Mouse (Mus musculus) hindbrain, embryonic 14.5 days (tissue): ENCODE results near the gene Tmsb10. TPM values are rescaled to one million over a fixed set of nuclear protein-coding genes. Genes with fewer than 3 reads are reported as not detected.
A peak's percentile ranks its signal among the peaks of the same experiment; 100 is the strongest.

Source experiments
- ATAC-seq: fragments of 200-750 bp; cut with Nextera tagmentation; 2 replicates; pipeline ENCODE4 v1.8.0; 2017; ENCODE audit warnings: moderate number of reproducible peaks, mild to moderate bottlenecking, moderate TSS enrichment, moderate library complexity; ENCODE audit not compliant: low FRiP score
- DNase-seq: peaks from one replicate; pipeline ENCODE4 v3.0.0-alpha.2; 2015; ENCODE audit warnings: low spot score
- H3K27ac ChIP-seq: fragments of 300-500 bp; sonication (generic); 2 replicates; pipeline ENCODE4 v1.5.1; 2014; ENCODE audit warnings: mild to moderate bottlenecking, moderate library complexity
- H3K27me3 ChIP-seq: fragments of 300-500 bp; sonication (generic); 2 replicates; pipeline ENCODE4 v1.6.1; 2014; ENCODE audit warnings: mild to moderate bottlenecking, low read length, mixed read lengths; ENCODE audit not compliant: control insufficient read depth, insufficient read depth
- H3K36me3 ChIP-seq: fragments of 300-500 bp; sonication (generic); replicated peaks from 2 replicates; pipeline ENCODE4 v1.6.1; 2014; ENCODE audit not compliant: control insufficient read depth, insufficient read depth
- H3K4me1 ChIP-seq: fragments of 300-500 bp; sonication (generic); replicated peaks from 2 replicates; pipeline ENCODE4 v1.6.1; 2014; ENCODE audit warnings: antibody characterized with exemption, low read length, mixed read lengths; ENCODE audit not compliant: control insufficient read depth, insufficient read depth
- H3K4me2 ChIP-seq: fragments of 300-500 bp; sonication (generic); replicated peaks from 2 replicates; pipeline ENCODE4 v1.6.1; 2014; ENCODE audit warnings: mild to moderate bottlenecking, moderate library complexity
- H3K4me3 ChIP-seq: fragments of 300-500 bp; sonication (generic); replicated peaks from 2 replicates; pipeline ENCODE4 v1.5.1; 2014; ENCODE audit warnings: mild to moderate bottlenecking, low read length
- H3K9ac ChIP-seq: fragments of 300-500 bp; sonication (generic); 2 replicates; pipeline ENCODE4 v1.6.1; 2014
- H3K9me3 ChIP-seq: fragments of 300-500 bp; sonication (generic); 2 replicates; pipeline ENCODE4 v1.6.1; 2016; ENCODE audit warnings: low read length; ENCODE audit not compliant: control insufficient read depth
- WGBS: fragments of 180-500 bp; shearing (Covaris S2); extraction: QIAGEN DNeasy Blood & Tissue Kit; methylation state at CpG from one replicate; pipeline ENCODE4 v1.1.7; 2014; 5-methylcytosine and 5-hydroxymethylcytosine counted together
- polyA plus RNA-seq: library from polyadenylated mRNA; unstranded; fragments of >200 nt; fragmentation: Nextera tagmentation; extraction: Ambion mirVana; gene quantifications from 2 replicates; pipeline ENCODE4 v1.2.1, GENCODE M21; 2014

The Tmsb10 gene
- polyA plus RNA-seq = 5,328 and 5,854 TPM in 2 replicates

DNA sequence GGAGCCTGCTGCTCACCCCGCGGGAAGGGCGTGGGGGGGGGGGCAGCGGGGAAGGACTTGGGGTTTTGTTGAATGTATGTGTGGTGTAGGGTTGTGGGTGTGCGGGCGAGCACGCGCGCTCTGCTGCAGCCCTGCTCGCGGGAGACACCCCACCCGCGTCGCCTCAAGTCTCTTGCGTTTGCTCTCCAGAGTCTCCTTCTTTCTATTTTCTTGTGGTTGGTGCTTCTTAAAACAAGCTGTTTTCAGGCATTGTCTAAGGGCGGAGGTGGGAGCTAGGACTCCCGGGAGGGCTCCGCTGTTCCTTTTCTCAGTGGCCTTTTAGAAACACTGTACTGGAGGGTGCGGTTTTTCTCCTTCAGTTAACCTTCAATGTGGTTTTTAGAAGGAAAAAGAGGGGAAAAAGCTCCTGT lies at the start of gene Tmsb10:
Gene Tmsb10, minus strand, starts transcription at position 87 of the 410 bp plus-strand sequence.
- H3K9me3 ChIP-seq = no peaks in the 10 kb centered on the region
- peak within 1 kb of the TSS; percentile 100 for H3K9ac ChIP-seq
- H3K4me2 ChIP-seq = peak within 1 kb of the TSS; percentile 80
- ATAC-seq (peak; percentile 78), DNase-seq (peak; percentile 56)
- peak within 1 kb of the TSS; percentile 98 for H3K27ac ChIP-seq
- WGBS = under 1% methylated on average over 15 of the region's 19 CpGs
- H3K36me3 ChIP-seq = no peaks in the 10 kb centered on the region
- H3K4me1 ChIP-seq = peaks cover 18% of the 10 kb centered on the region
- peak within 1 kb of the TSS; percentile 91 for H3K4me3 ChIP-seq
- no peaks in the 10 kb centered on the region for H3K27me3 ChIP-seq

DNA sequence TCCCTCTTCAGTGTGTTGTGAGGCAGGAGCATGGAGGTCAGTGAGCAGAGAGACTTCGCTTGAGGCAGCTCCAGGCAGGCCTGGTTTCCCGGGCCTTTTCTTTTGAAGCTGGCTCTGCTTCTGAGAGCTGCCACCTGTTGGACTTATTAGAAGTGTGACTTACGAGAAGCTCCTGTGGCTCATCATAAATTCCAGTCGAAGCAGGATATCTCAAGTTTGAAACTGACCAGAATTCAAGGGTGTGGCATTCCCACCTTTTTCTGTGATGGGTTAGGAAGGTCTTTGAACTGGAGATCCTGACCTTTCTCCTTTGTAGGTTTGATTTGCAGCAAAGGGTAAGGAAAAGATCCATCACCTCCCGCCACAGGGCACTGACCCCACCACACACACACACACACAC lies 45.1 kb upstream of the Tmsb10 start:
- Histone ChIP-seq H3K36me3 (no peaks in the 10 kb centered on the region), H3K4me1 (no peaks in the 10 kb centered on the region), H3K27ac (no peak overlapping the region), H3K4me2 (no peak overlapping the region), H3K27me3 (no peaks in the 10 kb centered on the region), H3K9ac (no peak overlapping the region), H3K4me3 (no peak overlapping the region), H3K9me3 (no peaks in the 10 kb centered on the region)
- ATAC-seq (no peak), DNase-seq (no peak)
- WGBS = 81% methylated on average over 5 of the region's 5 CpGs

DNA sequence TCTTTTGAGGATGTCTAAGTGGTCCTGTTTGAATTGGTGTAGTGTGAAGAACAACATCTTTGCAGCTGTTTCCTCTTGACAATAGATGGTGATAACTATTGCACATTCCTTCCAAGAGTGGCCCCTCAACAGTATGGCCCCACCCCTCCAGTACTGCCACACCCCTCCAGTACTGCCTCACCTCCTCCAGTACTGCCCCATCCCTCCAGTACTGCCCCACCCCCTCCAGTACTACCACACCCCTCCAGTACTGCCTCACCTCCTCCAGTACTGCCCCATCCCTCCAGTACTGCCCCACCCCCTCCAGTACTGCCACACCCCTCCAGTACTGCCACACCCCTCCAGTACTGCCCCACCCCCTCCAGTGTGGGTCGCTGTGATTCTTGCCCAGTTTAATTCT lies 43.8 kb upstream of the Tmsb10 start:
- H3K4me1 ChIP-seq = no peaks in the 10 kb centered on the region
- no peaks in the 10 kb centered on the region for H3K9me3 ChIP-seq
- ATAC-seq (no peak), DNase-seq (no peak)
- WGBS = 43% methylated on average over 1 of the region's 1 CpGs
- H3K36me3 ChIP-seq = no peaks in the 10 kb centered on the region
- H3K4me3 ChIP-seq = no peak overlapping the region
- no peaks in the 10 kb centered on the region for H3K27me3 ChIP-seq
- no peak overlapping the region for H3K4me2 ChIP-seq
- H3K27ac ChIP-seq = no peak overlapping the region
- H3K9ac ChIP-seq = no peak overlapping the region

DNA sequence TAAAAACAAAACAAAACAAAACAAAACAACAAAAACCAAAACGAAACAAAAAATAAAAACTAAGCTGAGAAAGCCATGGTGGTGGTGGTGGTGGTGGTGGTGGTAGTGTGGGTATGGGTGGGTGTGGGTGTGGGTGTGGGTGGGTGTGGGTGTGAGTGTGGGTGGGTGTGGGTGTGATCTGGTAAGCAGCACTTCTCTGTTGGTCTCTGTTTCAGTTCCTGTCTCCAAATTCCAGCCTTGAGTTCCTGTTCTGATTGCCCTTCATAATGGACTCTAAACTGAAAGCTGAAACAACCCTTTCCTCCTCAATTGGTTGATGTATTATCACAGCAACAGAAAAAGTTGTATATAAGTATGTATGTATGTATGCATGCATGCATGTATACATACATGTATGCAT lies 40.3 kb upstream of the Tmsb10 start:
- Histone ChIP-seq H3K4me3 (no peak overlapping the region), H3K27me3 (no peaks in the 10 kb centered on the region), H3K4me2 (no peak overlapping the region), H3K4me1 (no peaks in the 10 kb centered on the region), H3K9ac (no peak overlapping the region), H3K27ac (no peak overlapping the region), H3K9me3 (no peaks in the 10 kb centered on the region), H3K36me3 (no peaks in the 10 kb centered on the region)
- 94% methylated on average over 1 of the region's 1 CpGs for WGBS
- no peak for ATAC-seq
- DNase-seq = no peak

DNA sequence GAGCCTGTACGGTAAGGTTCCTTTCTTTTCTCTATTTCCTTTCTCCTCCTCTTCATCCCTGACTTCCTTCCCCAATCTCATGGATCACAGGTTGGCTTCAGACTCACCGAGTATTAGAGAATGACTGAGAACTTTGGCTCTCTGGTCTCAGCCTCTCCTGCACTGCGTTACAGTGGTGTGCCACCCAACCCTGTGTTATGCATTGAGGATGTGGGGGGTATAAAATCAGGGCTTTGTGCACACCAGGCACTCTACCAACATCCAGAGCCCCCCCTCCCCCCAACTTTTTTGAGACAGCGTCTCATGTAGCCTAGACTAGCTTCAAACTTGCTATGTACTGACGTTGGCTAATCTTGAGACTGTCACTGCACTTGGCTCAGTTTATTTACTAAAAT lies 35.1 kb upstream of the Tmsb10 start:
- Histone ChIP-seq H3K4me1 (no peaks in the 10 kb centered on the region), H3K27ac (no peak overlapping the region), H3K9ac (no peak overlapping the region), H3K27me3 (no peaks in the 10 kb centered on the region), H3K9me3 (no peaks in the 10 kb centered on the region), H3K36me3 (no peaks in the 10 kb centered on the region), H3K4me2 (no peak overlapping the region), H3K4me3 (no peak overlapping the region)
- WGBS = 95% methylated on average over 5 of the region's 5 CpGs
- DNase-seq (no peak), ATAC-seq (no peak)

DNA sequence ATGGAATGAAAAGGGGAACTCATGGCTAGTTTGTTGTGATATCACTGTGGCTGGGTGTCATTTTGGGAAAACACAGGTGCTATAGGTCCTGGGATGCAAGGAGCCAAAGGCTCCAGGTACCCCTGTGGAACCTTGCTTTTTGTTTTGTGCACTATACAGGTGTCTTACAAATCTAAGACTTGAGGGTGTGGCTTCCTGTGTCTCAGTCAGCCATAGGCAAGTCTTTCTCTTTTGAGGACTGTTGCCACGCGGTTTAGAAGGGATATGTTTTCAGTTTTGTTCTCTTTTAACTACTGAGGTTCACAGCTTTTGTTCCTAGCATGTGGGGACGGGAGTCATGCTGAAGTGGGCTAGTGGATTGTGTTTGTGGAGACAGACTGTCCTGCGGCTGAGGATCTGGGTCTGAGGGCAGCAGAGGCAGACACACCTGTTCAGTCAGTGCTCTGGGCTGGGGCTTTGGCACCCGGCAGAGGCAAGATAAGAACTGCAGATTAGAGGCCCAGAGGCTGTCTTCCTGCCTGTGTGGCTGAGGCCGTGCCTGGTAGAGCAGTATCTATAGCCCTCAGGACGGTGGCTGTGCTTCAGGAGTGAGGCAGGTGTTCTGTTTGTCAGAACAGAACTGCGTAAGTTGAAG lies 34.6 kb upstream of the Tmsb10 start:
- WGBS = 84% methylated on average over 8 of the region's 8 CpGs
- no peak overlapping the region for H3K27ac ChIP-seq
- H3K36me3 ChIP-seq = no peaks in the 10 kb centered on the region
- ATAC-seq (no peak), DNase-seq (no peak)
- H3K9ac ChIP-seq = no peak overlapping the region
- H3K9me3 ChIP-seq = no peaks in the 10 kb centered on the region
- H3K4me1 ChIP-seq = no peaks in the 10 kb centered on the region
- no peak overlapping the region for H3K4me3 ChIP-seq
- H3K4me2 ChIP-seq = no peak overlapping the region
- no peaks in the 10 kb centered on the region for H3K27me3 ChIP-seq

DNA sequence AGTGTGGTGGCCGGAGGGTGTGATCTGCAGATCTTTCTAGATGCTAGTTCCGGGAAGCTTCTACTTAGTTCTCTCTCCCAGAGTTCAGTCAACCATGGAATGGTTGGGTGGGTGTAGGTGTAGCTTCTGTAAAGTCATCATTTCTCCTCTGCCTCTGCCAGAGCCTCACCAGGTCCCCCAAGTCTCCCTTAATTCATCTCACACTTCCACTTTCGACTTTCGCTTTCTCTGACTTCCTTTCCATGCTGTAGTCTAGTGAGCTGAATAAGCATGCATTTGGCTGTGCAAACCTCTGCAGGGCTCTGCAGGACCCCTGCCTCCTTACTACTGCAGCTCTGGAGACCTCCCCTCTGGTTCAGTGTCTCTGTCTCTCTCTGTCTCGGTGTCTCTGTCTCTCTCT lies 31.7 kb upstream of the Tmsb10 start:
- no peak for ATAC-seq
- H3K27ac ChIP-seq = no peak overlapping the region
- no peaks in the 10 kb centered on the region for H3K36me3 ChIP-seq
- WGBS = 91% methylated on average over 5 of the region's 5 CpGs
- no peak overlapping the region for H3K9ac ChIP-seq
- H3K4me2 ChIP-seq = no peak overlapping the region
- no peak overlapping the region for H3K4me3 ChIP-seq
- no peaks in the 10 kb centered on the region for H3K27me3 ChIP-seq
- DNase-seq = no peak
- H3K9me3 ChIP-seq = no peaks in the 10 kb centered on the region
- no peaks in the 10 kb centered on the region for H3K4me1 ChIP-seq

DNA sequence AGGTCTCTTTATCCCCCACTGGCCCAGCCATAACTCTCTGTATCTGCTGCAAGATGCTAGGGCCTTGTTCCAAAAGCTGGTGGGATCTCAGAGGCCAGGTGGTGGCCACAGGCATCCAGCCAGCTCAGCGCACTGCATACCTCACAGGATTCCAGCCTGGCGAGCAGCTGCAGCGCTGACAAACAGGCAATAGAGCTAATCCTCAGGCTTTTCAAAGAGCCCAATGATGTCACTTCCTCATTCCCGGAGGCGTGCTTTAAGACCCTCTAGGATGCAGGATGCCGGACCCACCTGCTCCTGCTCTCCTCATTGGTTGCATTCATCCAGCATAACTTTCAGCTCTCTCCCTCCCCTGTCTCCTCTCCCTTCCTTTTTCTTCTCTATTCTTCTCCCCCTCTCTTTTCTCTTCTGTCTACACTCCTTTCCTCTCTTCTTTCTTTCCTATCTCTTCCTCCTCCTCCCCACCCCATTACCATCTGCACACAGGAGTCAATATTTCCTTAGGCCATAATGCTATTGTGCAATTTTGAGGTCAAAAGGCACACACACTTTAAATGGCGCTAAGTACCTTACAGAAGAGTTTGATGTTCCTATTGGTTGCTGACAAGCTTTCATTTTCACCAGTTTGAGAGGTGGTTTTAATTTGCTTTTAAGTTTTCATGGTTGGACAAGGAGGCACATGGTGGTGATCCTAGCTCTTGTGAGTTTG lies 30.6 kb upstream of the Tmsb10 start:
- no peaks in the 10 kb centered on the region for H3K27me3 ChIP-seq
- no peak overlapping the region for H3K4me3 ChIP-seq
- WGBS = 51% methylated on average over 7 of the region's 7 CpGs
- no peak overlapping the region for H3K9ac ChIP-seq
- no peak overlapping the region for H3K4me2 ChIP-seq
- H3K4me1 ChIP-seq = no peaks in the 10 kb centered on the region
- DNase-seq (peak; percentile 41), ATAC-seq (peak; percentile 27; the same call in 1 of the 2 replicates)
- no peaks in the 10 kb centered on the region for H3K36me3 ChIP-seq
- H3K9me3 ChIP-seq = no peaks in the 10 kb centered on the region
- no peak overlapping the region for H3K27ac ChIP-seq

DNA sequence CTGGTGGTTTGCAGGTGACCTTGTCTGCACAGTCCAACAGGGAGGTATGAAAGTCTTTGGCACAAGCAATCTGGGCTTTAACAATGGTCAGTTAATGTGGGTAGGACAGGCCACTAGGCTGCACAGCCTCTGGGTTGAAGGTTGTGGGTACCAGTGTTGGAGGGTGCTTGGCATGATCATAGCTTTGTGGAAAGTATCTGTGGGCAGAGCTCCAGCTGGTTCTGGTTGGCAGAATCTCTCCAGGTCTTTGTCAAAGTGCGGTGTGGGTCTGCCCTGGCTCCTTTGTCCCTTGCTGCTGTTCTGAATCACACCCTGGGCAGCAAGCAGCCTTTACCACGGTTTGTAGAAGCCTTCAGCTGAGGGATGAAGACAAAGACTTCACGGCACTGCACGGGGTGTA lies 24.0 kb upstream of the Tmsb10 start:
- DNase-seq (no peak), ATAC-seq (no peak)
- no peak overlapping the region for H3K9ac ChIP-seq
- no peaks in the 10 kb centered on the region for H3K4me1 ChIP-seq
- no peaks in the 10 kb centered on the region for H3K36me3 ChIP-seq
- no peak overlapping the region for H3K4me2 ChIP-seq
- 52% methylated on average over 4 of the region's 4 CpGs for WGBS
- H3K27ac ChIP-seq = no peak overlapping the region
- H3K9me3 ChIP-seq = no peaks in the 10 kb centered on the region
- H3K27me3 ChIP-seq = no peaks in the 10 kb centered on the region
- H3K4me3 ChIP-seq = no peak overlapping the region
